Comparison of ENCODE assay signal across 35 mouse cellular contexts in the genomic region with DNA sequence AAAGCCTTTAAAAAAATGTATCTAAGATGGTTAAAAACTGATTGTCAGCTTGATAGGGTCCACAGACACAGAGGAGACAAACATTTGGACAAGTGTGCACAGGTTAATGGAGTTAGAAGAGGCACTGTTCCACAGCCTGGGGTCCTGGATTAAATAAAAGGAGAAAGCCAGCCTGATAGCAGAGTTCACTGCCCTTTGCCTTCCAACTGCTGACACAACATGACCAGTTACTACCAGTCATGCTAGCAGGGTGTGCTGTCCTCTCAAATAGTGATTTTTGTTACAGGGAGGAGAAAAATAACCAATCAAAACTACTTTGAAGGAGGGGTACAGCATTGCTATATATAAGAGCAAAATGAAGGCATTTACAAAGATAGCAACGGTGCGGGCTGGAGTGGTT.
"Had no signal": no experiment of that assay in that cellular context is flagged by ENCODE, and none has a peak within 500 bp of the region (broad histone marks: within the 10 kb centered on the region; RNA-seq: fewer than 3 reads in every experiment).

No protein-coding gene starts in this region.

- H3K9me3 ChIP-seq: heart, embryonic 12.5 days; heart, embryonic 13.5 days; heart, embryonic 15.5 days; hindbrain, embryonic 10.5 days; hindbrain, embryonic 12.5 days; hindbrain, embryonic 13.5 days; hindbrain, embryonic 15.5 days; intestine, embryonic 15.5 days; kidney, embryonic 15.5 days had no signal

- H3K4me2 ChIP-seq: heart, embryonic 11.5 days; heart, embryonic 12.5 days; heart, embryonic 13.5 days; heart, embryonic 15.5 days; hindbrain, embryonic 12.5 days; hindbrain, embryonic 13.5 days; hindbrain, embryonic 14.5 days; hindbrain, embryonic 15.5 days; intestine, embryonic 15.5 days; kidney, embryonic 15.5 days had no signal

- H3K4me3 ChIP-seq: heart, embryonic 12.5 days; heart, embryonic 13.5 days; heart, embryonic 15.5 days; hindbrain, embryonic 10.5 days; hindbrain, embryonic 12.5 days; hindbrain, embryonic 13.5 days; hindbrain, embryonic 15.5 days; intestine, embryonic 15.5 days; kidney, embryonic 15.5 days; layer of hippocampus, adult 2 months; left cerebral cortex, adult 2 months had no signal

- H3K4me1 ChIP-seq: heart, embryonic 13.5 days; heart, embryonic 15.5 days; hindbrain, embryonic 10.5 days; hindbrain, embryonic 12.5 days; hindbrain, embryonic 13.5 days; hindbrain, embryonic 15.5 days; intestine, embryonic 15.5 days; kidney, embryonic 15.5 days had no signal

- H3K27ac ChIP-seq: heart, embryonic 13.5 days; heart, embryonic 15.5 days; hindbrain, embryonic 10.5 days; hindbrain, embryonic 12.5 days; hindbrain, embryonic 13.5 days; hindbrain, embryonic 14.5 days; hindbrain, embryonic 15.5 days; hindbrain, postnatal 0 days; intestine, embryonic 15.5 days; kidney, embryonic 15.5 days; kidney, postnatal 0 days; layer of hippocampus, adult 2 months; left cerebral cortex, adult 2 months had no signal

- DNase-seq: heart, postnatal 10 days; heart, postnatal 14 days; heart, postnatal 36 days; heart, postnatal 4 days; kidney, adult 11 months; kidney, adult 18-20 months; kidney, adult 2 months; kidney, adult 8-10 months; kidney, adult 9 months; kidney, postnatal 10 days; kidney, postnatal 14 days; kidney, postnatal 25 days; kidney, postnatal 36 days; kidney, postnatal 4 days; layer of hippocampus, adult 9-11 months; layer of hippocampus, postnatal 36 days had no signal

- H3K9ac ChIP-seq: heart, embryonic 12.5 days; heart, embryonic 13.5 days; heart, embryonic 15.5 days; hindbrain, embryonic 12.5 days; hindbrain, embryonic 13.5 days; hindbrain, embryonic 14.5 days; hindbrain, embryonic 15.5 days; intestine, embryonic 15.5 days; kidney, embryonic 15.5 days had no signal

- H3K27me3 ChIP-seq: heart, embryonic 12.5 days; heart, embryonic 13.5 days; heart, embryonic 15.5 days; hindbrain, embryonic 12.5 days; hindbrain, embryonic 13.5 days; hindbrain, embryonic 15.5 days; intestine, embryonic 15.5 days; kidney, embryonic 15.5 days had no signal

- ATAC-seq: hindbrain, embryonic 16.5 days; hindbrain, postnatal 0 days; inflammation-experienced regulatory T-cells, adult 6 months; intestine, embryonic 15.5 days; intestine, embryonic 16.5 days; intestine, postnatal 0 days had no signal

- H3K36me3 ChIP-seq: heart, embryonic 12.5 days; heart, embryonic 13.5 days; heart, embryonic 15.5 days; hindbrain, embryonic 10.5 days; hindbrain, embryonic 12.5 days; hindbrain, embryonic 13.5 days; hindbrain, embryonic 15.5 days; intestine, embryonic 15.5 days; kidney, embryonic 15.5 days had no signal
